Mouse (Mus musculus) small intestine, adult 2 months (tissue): ENCODE data around the gene Hist1h3b.
"Not testable (repeated sequence)": the region's sequence is repeated elsewhere in the genome, so short reads cannot be mapped to it uniquely, and the experiment has no call there.

ENCODE experiments used
- CTCF ChIP-seq: fragments of 200-500 bp; IDR thresholded peaks from 2 replicates; pipeline ENCODE4 v1.5.1; 2012; ENCODE audit warnings: low read depth, mild to moderate bottlenecking, control low read depth, inconsistent platforms, low read length, moderate library complexity, mixed read lengths; ENCODE audit not compliant: insufficient replicate concordance, insufficient read length; ENCODE audit errors: extremely low read depth
- POLR2A ChIP-seq: fragments of 200-500 bp; IDR thresholded peaks from 2 replicates; pipeline ENCODE4 v1.6.1; 2012; ENCODE audit warnings: low read depth, mild to moderate bottlenecking, control low read depth, inconsistent platforms, low read length, moderate library complexity

GRCm38 (mm10) chr13:23769613-23770012 is 17.5 kb downstream of the Hist1h3b start, which contains the start of gene Trim38:
- not testable (repeated sequence) for TF ChIP-seq CTCF, POLR2A
